Mouse (Mus musculus) liver, adult 2 months (tissue): ENCODE measurements around the gene Mybpc3. TPM values are rescaled to one million over a fixed set of nuclear protein-coding genes. Genes with fewer than 3 reads are reported as not detected.

Source experiments
- DNase-seq: peaks from one replicate; pipeline ENCODE4 v3.0.0-alpha.2; 2011; ENCODE audit warnings: low read depth, low spot score; ENCODE audit errors: extremely low read depth
- H3K27ac ChIP-seq: fragments of 200-500 bp; replicated peaks from 2 replicates; pipeline ENCODE4 v1.5.1; 2012; ENCODE audit warnings: low read depth, mild to moderate bottlenecking, control low read depth, inconsistent platforms, low read length; ENCODE audit not compliant: insufficient read depth
- H3K27me3 ChIP-seq: fragments of 200-500 bp; 2 replicates; pipeline ENCODE4 v1.6.1; 2012; ENCODE audit warnings: mild to moderate bottlenecking, moderate library complexity, low read length, inconsistent platforms; ENCODE audit not compliant: control insufficient read depth, insufficient read depth
- H3K36me3 ChIP-seq: fragments of 200-500 bp; 2 replicates; pipeline ENCODE4 v1.6.1; 2012; ENCODE audit warnings: low read length, inconsistent platforms; ENCODE audit not compliant: control insufficient read depth, insufficient read depth
- H3K4me1 ChIP-seq: fragments of 200-500 bp; 2 replicates; pipeline ENCODE4 v1.6.1; 2011; ENCODE audit warnings: low read length; ENCODE audit not compliant: control insufficient read depth, insufficient read depth
- H3K4me3 ChIP-seq: fragments of 200-500 bp; 2 replicates; pipeline ENCODE4 v1.5.1; 2011; ENCODE audit warnings: low read depth, mild to moderate bottlenecking, control low read depth, low read length, moderate library complexity; ENCODE audit not compliant: insufficient read depth
- H3K79me2 ChIP-seq: fragments of 200-500 bp; 2 replicates; pipeline ENCODE4 v1.6.1; 2012; ENCODE audit warnings: inconsistent platforms, mild to moderate bottlenecking, low read length, moderate library complexity; ENCODE audit not compliant: control insufficient read depth, insufficient read depth
- H3K9ac ChIP-seq: fragments of 200-500 bp; 2 replicates; pipeline ENCODE4 v1.6.1; 2012; ENCODE audit warnings: low read depth, mild to moderate bottlenecking, control low read depth, inconsistent platforms, low read length
- CTCF ChIP-seq: fragments of 200-500 bp; IDR thresholded peaks from 2 replicates; pipeline ENCODE4 v1.5.1; 2011; ENCODE audit warnings: low read depth, low read length, control low read depth
- POLR2A ChIP-seq: fragments of 200-500 bp; IDR thresholded peaks from 2 replicates; pipeline ENCODE4 v1.6.1; 2011; ENCODE audit warnings: low read length, control low read depth; ENCODE audit not compliant: insufficient read depth; ENCODE audit errors: extremely low read depth
- WGBS: fragments of 180-500 bp; shearing (Covaris S2); methylation state at CpG from one replicate; pipeline ENCODE4 v1.1.7; 2018; 5-methylcytosine and 5-hydroxymethylcytosine counted together
- polyA plus RNA-seq: library from polyadenylated mRNA; depleted of rRNA; stranded (reverse); fragments of >200 nt; gene quantifications from 2 replicates; pipeline ENCODE4 v1.2.3, GENCODE M21; 2012
- total RNA-seq: library from RNA; depleted of rRNA; stranded (reverse); fragments of >200 nt; gene quantifications from 2 replicates; pipeline ENCODE4 v1.2.3, GENCODE M21; 2014

Gene Mybpc3
- total and polyA plus RNA-seq, 2 experiments = 0.04 TPM; not detected in 1

- Histone ChIP-seq H3K4me1 (no peaks in the 10 kb centered on the region), H3K79me2 (no peaks in the 10 kb centered on the region), H3K4me3 (no peak overlapping the region), H3K9ac (no peak overlapping the region), H3K36me3 (no peaks in the 10 kb centered on the region), H3K27ac (no peak overlapping the region), H3K27me3 (no peaks in the 10 kb centered on the region)
- no peak for DNase-seq
- WGBS = 86% methylated on average over 5 of the region's 5 CpGs
- TF ChIP-seq POLR2A (no peak), CTCF (no peak)
These were observed 10.8 kb downstream of the Mybpc3 start for GRCm38 (mm10) chr2:91128761-91129160.

GRCm38 (mm10) chr2:91130126-91130525 is 12.2 kb downstream of the Mybpc3 start:
- WGBS = 44% methylated on average over 6 of the region's 6 CpGs
- H3K4me3 ChIP-seq = no peak overlapping the region
- DNase-seq = no peak
- H3K36me3 ChIP-seq = no peaks in the 10 kb centered on the region
- no peak overlapping the region for H3K27ac ChIP-seq
- H3K79me2 ChIP-seq = no peaks in the 10 kb centered on the region
- no peaks in the 10 kb centered on the region for H3K27me3 ChIP-seq
- no peaks in the 10 kb centered on the region for H3K4me1 ChIP-seq
- no peak overlapping the region for H3K9ac ChIP-seq
- TF ChIP-seq CTCF (no peak), POLR2A (no peak)

DNA sequence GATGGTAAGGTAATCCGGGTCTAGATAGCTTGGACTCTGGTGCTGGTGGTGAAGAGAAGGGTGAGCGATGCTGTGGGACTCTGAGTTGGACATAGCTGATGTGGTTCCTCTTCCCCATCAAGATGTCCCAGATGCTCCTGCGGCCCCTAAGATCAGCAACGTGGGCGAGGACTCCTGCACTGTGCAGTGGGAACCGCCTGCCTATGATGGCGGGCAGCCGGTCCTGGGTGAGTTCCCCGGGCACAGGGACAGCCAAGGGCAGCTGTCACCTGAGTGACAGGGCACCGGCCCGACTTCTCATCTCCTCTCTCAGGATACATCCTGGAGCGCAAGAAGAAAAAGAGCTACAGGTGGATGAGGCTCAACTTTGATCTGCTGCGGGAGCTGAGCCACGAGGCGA is 13.3 kb downstream of the Mybpc3 start:
- Histone ChIP-seq H3K79me2 (no peaks in the 10 kb centered on the region), H3K9ac (no peak overlapping the region), H3K36me3 (no peaks in the 10 kb centered on the region), H3K4me3 (no peak overlapping the region), H3K27me3 (no peaks in the 10 kb centered on the region), H3K27ac (no peak overlapping the region), H3K4me1 (no peaks in the 10 kb centered on the region)
- TF ChIP-seq POLR2A (no peak), CTCF (no peak)
- 95% methylated on average over 15 of the region's 15 CpGs for WGBS
- no peak for DNase-seq

- WGBS = 68% methylated on average over 3 of the region's 3 CpGs
- H3K36me3 ChIP-seq = no peaks in the 10 kb centered on the region
These were observed 14.1 kb downstream of the Mybpc3 start for GRCm38 (mm10) chr2:91132035-91132434.

DNA sequence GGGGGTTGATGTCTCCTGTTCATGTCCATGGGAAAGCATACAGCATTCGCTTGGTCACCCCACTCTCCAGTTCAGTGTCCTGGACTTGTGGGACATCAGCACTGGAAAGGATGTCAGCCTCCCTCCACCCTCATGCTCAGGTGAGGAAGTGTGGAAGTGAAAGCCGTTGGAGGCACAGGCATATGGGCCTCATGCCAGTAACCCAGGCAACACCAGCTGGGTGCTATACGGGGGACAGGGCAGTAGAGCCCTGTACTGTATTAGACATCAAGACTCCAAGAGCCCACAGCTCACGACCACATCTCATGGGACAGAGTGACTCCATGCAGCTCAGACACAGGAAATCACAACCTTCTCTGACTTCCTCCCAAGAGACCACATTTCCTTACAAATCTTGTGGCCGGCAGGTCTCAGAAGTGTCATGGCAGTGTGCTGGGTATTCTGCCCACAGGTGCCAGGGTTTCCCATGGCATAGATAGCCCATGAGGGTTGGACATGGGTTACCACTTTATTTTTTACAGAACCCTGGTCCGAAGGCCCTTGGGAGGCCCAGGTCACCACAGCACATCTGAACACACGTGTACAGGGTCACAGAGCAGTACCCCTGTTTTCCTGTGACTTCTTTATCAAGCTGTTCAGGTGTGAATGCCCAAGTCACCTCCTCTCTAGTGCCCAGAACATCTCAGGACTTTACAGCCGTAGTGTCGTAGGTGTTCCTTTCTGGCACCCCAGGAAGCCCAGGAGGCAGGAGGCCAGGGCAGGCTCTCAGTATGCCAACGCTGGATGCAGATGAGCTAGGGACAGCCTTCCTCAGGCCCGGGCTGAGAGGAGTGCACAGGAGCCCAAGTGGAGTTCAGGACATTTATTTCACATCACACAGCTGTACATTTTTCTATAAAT is 18.8 kb downstream of the Mybpc3 start:
- H3K9ac ChIP-seq = no peak overlapping the region

More at GRCm38 (mm10) chr2:91132035-91132434, 14.1 kb downstream of the Mybpc3 start:
- DNase-seq = no peak
- TF ChIP-seq POLR2A (no peak), CTCF (no peak)
- H3K27me3 ChIP-seq = no peaks in the 10 kb centered on the region
- H3K4me3 ChIP-seq = no peak overlapping the region
- H3K9ac ChIP-seq = no peak overlapping the region
- H3K4me1 ChIP-seq = no peaks in the 10 kb centered on the region
- no peak overlapping the region for H3K27ac ChIP-seq
- no peaks in the 10 kb centered on the region for H3K79me2 ChIP-seq

DNA sequence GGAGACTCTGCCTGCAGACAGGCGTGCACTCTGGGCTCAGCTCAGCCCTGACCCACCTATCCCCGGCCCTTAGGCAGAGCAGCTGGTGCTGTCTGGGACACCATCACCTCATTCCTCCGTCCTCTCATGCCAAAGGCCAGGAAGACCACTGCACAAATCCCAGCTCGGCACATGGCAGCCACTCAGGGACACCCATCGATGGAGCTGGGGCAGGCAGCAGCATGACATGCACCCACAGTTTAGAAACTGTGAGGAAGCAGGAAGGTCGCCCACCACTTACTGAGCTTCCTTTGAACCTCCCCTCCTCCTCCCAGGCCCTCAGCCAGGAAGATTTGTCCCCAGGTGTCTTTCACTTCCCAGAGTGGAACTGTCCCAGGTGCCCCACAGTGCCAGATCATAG is 19.5 kb downstream of the Mybpc3 start:
- H3K27me3 ChIP-seq = no peaks in the 10 kb centered on the region
- H3K9ac ChIP-seq = no peak overlapping the region
- peaks cover 19% of the 10 kb centered on the region for H3K36me3 ChIP-seq
- TF ChIP-seq POLR2A (no peak), CTCF (no peak)
- H3K79me2 ChIP-seq = no peaks in the 10 kb centered on the region
- 94% methylated on average over 6 of the region's 6 CpGs for WGBS
- H3K27ac ChIP-seq = no peak overlapping the region
- no peaks in the 10 kb centered on the region for H3K4me1 ChIP-seq
- no peak overlapping the region for H3K4me3 ChIP-seq
- no peak for DNase-seq

More for the DNA sequence above, 18.8 kb downstream of the Mybpc3 start:
- H3K4me3 ChIP-seq = no peak overlapping the region
- peaks cover 17% of the 10 kb centered on the region for H3K36me3 ChIP-seq
- 80% methylated on average over 11 of the region's 11 CpGs for WGBS
- H3K79me2 ChIP-seq = no peaks in the 10 kb centered on the region
- no peaks in the 10 kb centered on the region for H3K4me1 ChIP-seq
- H3K27ac ChIP-seq = no peak overlapping the region
- no peak for TF ChIP-seq POLR2A
- TF ChIP-seq CTCF = no peak
- H3K27me3 ChIP-seq = no peaks in the 10 kb centered on the region
- DNase-seq = no peak
